Mouse (Mus musculus) kidney, postnatal 25 days (tissue): ENCODE measurements around the gene Ugt1a9.
"Not testable (repeated sequence)": the region's sequence is repeated elsewhere in the genome, so short reads cannot be mapped to it uniquely, and the experiment has no call there.

ENCODE experiments used
- DNase-seq, 2 experiments: peaks; one replicate each; pipeline ENCODE4 v3.0.0; 2021; ENCODE audit warnings: mixed read lengths in 2 of 2

Gene Ugt1a9

DNA sequence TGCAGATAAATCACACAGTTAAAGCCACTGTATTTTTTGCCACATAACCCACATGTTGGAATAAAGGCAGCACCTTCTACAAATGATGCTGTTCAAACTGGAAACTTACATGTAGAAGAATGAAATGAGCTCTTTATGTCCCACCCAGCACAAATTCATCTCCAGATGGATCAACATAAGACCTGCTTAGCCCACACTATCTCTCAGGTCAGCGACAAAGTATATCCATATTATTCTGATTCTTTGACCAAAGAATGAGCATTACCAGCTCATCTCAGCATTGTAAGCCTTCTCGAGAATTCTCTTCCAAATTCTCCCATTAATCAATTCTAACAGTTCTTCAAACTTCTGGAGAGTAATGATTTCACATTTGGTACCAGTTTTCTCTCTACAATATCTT, 151.6 kb downstream of the Ugt1a9 start:
- DNase-seq: no peak

DNA sequence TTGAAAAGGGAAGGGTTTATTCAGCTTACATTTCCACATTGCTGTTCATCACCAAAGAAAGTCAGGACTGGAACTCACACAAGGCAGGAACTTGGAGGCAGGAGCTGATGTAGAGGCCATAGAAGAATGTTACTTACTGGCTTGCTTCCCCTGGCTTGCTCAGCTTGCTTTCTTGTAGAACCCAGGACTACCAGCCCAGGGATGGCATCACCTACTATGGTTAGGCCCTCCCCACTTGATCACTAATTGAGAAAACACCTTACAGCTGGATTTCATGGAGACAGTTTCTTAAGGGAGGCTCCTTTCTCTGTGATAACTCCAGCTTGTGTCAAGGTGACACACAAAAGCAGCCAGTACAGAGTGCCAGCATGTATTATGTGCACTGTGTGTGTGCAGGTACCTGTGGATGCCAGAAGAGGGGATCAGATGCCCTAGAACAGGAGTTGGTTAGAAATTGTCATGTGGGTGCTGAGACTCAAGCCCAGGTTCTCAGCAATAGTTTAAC, 152.5 kb downstream of the Ugt1a9 start:
- peak in 1 of 2 experiments; percentile 37 for DNase-seq

DNA sequence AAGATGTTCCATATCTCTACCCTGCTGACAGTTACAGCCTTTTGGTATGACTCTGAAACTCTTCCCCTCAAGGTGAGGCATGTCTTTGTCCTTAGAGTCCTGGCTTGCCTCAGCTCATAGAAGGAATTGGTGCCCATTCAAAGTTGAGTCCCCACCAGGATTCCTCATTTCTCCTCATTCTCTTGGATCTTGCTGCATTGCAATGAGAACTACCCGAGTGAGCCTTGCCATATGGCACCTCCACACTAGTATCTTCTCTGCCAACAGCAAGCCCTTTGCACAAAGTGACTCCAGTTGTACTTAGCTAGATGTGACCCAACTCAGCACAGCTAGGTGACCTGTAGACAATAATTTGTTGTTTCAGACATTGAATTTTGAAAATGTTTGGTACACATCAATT, 153.0 kb downstream of the Ugt1a9 start:
- peak in 1 of 2 experiments; percentile 45 for DNase-seq

DNA sequence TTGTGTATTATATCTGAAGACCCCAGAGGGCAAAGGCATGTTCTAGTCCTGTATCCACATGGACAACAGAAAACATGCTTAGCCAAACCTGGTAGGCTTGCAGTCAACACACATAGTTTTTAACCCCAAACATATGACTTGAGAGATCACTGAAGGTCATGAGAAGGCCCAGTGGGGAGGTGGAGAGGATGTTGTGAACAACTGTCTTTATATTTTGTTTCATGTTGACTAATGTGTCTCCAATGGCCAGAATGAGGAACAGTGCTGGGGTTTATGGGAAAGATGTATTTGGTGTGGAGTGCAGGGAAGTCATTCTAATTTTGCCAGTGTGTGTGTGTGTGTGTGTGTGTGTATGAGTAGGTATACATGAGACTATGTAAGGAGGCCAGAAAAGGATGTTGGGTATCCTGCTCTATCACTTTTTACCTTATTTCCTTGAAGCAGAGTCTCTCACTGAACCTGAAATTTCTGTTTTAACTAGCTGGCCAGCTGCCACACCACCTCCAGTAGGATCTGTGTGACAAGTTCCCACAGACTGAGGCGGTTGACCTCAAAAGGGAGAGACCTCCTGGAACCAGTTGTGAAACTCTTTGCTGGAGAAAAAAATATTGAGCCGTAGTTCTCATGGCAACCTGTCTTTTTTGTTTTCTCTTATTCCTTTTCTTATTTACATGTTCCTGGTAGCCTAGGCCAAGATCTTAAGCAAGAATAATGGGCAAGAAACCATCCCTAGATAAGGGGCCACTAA, 153.6 kb downstream of the Ugt1a9 start:
- DNase-seq: peak; percentile 52 to 71

DNA sequence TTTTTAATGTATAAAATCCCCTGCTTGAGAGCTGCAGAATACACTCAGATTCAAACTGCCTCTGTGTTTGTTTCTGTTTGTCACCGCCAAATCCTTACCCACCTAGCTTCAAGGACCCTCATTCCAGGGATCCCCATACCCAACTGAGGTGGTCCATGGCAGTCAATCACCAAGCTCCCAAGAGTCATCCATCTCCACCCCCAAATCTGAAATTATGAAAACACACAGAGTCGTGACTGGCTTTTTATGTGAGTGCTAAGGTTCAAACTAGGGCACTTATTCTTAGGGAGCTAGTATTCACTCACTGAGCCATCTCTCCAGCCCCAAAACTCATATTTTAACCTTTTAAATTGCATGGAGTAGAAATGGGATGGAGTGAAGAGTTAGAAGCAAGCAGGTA, 154.7 kb downstream of the Ugt1a9 start:
- not testable (repeated sequence) for DNase-seq

DNA sequence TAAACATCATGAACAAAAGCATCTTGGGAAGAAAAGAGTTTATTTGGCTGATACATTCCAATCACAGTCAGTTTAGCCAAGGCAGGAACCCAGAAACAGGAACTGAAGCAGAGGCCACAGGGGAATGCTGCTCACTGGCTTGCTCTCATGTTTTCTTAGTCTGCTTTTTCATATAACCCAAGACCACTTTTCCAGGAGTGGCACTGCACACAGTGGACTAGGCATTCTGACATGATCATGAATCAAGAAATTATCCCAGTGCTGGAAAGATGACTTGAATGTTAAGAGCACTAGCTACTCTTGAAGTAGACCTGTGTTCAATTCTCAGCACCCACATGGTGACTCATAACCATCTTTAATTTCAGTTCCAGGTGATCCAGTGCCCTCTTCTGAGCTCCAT, 155.1 kb downstream of the Ugt1a9 start:
- peak; percentile 10 to 28 for DNase-seq

DNA sequence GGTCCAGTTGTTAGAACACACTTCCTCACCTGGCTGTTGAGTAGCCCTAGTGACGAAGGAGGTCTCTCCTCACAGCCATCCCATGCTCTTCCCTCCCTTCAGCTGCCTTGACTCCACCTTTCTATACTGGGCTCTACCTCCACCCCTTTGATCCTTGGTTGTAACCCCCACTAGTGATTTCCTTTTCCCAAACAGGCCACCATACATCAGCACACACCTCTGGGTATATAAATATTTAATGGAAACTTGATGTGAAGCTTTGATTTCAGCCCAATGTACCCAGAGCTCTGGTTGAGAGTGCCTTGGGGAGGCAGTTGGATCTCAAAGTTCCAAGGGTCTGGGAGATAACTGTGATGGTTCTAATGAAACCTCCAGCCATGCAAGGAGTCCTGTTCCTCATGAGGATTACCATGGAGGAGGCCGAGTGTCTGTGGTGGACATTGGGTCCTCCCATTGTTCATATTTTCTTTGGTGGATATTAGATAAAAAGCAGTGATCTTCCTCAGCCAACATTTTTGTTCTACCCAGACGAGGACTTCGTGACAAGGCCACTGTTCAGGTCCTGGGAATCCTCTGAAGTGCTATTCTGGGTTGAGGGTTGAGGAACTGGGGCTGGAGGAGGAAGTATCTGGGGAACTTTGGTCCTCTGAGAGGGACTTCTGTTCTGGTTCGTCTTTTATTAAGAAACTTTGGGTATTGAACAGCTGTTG, 156.2 kb downstream of the Ugt1a9 start, which contains the start of gene Mroh2a:
Gene Mroh2a (plus strand): TSS at position 317 of the 710 bp plus-strand sequence.
- peak in 1 of 2 experiments; percentile 39 for DNase-seq

DNA sequence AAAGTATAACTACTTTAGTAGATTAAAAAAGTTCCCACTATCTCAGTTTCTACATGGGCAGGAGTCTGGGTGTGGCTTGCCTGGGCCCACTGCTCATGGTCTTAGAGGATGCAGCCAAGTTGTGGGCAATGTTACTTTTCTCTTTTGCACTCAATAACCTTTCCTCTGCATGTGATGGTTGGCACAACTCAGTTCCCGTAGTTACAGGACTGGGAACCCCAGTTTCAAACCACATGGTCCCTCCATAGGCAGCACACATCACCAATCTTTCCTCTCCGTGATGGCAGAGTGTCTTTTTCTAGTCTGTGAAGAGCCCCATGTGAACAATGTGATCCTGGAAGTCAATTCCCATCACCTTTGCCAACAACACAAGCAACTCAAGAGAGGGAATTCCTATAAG, 156.9 kb downstream of the Ugt1a9 start:
- peak; percentile 2 to 32 for DNase-seq

DNA sequence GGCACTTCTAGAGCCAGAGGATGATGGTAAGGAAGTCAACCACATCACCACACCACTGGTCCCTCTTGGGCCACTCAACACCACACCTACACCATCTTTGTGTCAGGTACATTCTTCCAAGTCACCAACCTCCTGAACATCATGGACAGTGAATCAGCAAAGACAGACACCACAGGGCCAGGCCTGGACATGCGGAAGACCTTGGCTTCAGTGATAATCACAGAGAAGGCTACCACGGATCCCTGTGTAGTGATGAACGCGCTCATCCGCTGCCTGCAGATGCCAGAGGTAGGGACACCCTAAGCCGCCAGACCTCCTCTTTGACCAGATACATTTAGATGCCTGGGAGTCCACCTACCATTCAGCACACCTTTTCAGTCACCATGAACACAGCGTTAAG, 157.5 kb downstream of the Ugt1a9 start:
- peak; percentile 5 to 40 for DNase-seq

DNA sequence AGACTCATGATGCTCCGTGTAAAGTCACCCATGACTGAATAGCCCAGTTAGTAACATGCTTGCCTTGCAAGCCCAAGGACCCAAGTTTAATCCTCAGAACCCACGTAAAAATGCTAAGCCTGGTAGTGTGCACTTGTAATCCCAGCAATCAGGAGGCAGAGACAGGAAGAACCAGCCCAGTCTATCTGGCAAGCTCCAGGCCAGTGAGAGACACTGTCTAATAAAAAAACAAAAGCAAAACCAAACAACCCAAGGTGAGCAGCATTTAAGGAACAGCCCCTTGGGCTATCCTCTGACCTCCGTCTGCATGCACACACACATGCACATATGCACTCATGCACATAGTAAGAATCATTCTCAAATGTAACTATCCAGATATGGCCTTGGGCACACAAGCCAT, 159.0 kb downstream of the Ugt1a9 start:
- peak in 1 of 2 experiments; percentile 40 for DNase-seq

DNA sequence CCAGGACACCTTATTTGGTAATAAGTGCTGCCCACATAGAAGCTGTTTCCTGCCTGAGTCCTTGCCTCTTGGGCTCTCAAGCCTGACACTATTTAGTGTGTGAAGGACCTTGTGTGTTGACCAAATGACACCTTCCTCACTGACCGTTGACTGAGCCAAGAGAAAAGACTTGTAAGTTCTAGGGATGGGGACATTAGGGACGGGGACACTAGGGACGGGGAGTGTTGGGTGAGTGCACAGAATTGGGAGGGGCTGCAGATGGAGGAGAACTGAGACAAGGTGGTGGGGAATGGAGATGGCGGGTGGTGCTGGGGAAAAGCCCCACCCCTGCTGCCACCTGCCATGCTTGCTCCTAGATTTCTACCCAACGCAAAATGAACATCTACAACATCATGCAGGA, 159.4 kb downstream of the Ugt1a9 start:
- peak in 1 of 2 experiments; percentile 59 for DNase-seq

DNA sequence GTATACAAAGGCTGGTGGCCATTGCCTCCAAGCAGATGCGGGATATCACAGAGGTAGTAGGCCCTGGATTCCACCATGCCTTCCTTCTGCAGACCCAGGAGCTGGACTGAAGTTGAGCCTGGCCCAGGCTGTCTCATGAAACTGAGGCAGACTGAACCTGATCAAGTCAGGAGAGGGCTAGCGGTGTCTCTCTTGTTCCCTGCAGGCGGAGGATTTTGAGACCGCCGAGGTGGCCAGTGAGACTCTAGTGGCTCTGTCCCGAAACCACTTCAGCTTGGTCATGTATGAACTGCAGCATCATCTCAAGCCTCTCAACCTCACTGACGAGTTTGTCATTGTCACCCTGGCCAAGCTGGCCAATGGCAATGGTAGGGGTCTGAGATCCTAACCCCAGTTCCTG, 159.8 kb downstream of the Ugt1a9 start:
- DNase-seq: peak in 1 of 2 experiments; percentile 49

DNA sequence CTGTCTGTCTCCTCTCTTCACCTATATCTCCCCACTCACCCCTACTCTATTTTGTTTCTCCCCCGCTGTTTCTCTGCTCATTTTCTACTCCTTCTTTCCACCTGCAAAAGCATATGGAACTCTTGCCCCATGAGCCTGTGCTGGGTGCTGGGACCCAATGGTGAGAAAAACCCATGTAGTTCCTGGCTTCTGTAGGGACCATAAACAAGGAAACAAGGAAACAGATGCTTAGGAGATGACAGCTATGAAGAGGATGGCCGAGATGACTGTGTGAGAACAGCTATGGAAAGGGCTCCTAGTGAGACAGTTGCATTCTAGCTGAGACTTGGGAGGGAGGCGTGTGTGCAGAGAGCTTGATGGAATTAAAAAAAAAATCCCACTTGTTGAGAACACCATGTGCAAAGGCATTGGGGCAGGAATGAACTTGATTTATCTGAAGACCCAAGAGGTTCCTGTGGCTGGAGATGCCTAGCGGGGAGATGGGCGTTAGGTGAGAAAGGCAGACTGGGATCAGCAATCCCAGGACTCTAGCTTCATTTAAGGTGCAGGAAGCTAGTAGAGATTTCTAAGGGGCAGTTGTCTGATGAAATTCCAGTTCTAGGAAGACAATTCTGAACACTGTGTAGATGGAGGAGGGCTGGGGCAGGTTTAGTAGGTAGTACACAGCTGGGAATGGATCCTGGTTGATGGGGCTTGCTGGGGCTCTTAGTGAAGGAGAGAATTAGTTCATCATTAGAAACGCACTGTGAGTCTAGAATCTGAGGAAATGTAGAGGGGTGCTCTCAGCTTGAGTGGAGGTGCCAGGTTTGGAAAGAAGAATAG, 160.6 kb downstream of the Ugt1a9 start:
- peak in 1 of 2 experiments; percentile 36 for DNase-seq

DNA sequence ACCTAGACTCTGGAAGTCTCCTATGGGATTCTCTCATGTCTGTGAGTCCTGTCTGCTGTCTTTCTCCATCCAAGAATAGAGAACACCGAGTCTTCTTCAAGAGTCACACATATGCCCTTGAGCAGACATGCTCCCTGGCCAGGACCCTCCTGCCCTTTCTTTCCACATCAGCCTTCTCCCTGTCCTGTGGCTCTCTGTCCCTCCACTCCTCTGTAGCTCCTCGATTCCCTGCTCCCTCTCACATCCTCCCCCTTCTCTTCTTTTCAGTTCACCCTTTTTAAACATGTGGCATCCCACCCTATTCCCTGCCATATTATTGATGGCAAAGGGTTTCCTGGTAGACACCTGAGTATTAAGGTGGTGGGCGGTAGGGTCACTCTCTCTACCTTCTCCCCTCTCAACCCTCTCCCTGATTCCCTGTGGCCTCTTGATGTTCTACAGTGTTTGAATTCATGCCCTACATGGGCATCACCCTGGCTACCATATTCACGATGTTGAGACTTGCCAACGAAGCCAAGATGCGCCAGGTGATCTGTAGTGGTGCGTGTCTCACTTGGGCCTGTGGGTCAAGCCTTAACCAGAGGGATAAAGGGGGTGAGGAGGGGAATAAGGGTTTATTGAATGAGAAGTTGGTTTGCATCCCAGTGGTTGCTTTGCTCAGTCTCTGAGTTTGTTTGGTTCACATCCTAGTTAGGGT, 161.4 kb downstream of the Ugt1a9 start:
- DNase-seq: peak in 1 of 2 experiments; percentile 53

DNA sequence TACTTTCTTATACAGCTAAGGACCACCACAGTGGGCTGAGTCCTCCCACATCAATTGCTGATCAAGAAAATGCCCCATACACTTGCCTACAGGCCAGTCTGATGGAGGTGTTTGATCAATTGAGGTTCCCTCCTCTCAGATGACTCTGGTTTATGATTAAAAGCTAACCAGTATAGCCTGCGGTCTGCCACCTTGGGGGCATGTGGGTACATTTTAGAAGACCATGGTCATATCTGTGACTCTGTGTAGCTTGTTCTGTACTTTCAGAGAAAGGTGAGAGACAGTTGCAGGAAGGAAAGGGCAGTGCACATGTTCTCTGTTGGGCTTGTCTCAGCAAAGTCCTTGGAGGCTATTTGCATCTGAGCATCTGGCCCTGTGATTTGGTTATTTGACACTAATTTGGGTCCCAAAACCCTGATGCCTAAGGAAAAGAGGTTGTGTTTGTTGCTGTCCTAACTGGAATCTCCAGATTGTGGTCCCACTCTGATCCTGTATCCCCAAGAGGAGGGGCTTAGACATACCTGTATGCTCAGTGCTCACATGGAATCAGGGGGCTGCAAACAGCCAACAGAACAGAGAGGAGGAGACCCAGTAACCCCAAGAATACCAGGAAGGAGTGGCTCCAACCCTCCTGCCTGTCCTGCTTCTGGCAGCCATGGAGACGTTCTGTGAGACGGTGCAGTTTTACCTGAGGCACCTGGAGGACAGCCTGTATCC, 162.2 kb downstream of the Ugt1a9 start:
- peak in 1 of 2 experiments; percentile 34 for DNase-seq

DNA sequence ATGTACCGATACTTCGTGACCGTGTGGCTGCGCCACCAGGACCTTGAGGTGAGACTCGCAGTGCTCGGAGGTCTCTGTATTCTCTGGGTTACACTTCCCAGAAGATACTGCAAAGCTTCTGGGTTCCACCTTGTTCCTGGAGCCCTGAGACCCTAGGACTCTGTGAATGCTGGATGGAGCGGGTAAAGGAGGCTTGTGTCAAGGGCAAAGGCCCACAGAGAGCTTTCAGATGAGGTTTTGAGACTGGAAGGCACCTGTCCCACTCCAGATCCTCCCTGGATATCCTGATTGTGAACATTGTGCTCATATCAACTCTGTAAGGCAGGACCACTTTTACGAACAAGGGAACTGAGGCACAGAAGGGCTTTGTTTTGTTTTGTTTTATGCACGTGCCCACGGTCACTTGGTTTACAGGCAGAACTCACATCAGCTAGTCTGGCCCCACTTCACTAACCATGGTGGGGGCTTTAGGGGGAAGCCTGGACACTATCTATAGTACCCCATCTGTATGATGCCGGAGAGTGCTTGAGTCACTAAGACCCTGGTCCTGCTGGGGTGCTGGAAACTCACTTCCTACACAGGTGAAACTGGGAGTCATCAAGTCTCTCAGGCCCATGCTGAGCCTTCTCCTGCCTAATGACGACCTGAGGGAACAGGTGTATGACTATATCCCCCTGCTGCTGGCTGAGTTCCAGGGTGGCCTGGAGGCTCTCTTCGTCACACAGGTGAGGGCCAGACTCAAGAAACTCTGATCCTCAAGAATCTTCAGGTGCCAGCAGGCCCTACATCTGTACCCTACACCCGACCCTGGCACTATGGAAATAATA, 163.0 kb downstream of the Ugt1a9 start:
- peak in 1 of 2 experiments; percentile 65 for DNase-seq

DNA sequence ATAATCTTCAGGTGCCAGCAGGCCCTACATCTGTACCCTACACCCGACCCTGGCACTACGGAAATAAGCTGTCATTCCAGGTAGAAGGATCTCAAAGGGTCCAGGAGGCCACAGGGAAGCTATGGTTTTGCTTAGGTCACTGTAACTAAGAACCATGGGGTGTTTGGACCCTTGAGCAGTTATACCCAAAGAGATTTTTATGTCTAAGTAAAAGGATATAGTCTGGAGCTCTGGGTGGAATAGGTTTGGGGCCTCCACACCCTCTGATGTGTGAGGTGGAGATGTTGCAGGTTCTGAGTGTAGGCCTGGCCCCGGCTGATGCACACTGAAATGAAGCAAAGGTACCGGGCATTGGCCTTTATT, 163.6 kb downstream of the Ugt1a9 start:
- DNase-seq: peak in 1 of 2 experiments; percentile 31

DNA sequence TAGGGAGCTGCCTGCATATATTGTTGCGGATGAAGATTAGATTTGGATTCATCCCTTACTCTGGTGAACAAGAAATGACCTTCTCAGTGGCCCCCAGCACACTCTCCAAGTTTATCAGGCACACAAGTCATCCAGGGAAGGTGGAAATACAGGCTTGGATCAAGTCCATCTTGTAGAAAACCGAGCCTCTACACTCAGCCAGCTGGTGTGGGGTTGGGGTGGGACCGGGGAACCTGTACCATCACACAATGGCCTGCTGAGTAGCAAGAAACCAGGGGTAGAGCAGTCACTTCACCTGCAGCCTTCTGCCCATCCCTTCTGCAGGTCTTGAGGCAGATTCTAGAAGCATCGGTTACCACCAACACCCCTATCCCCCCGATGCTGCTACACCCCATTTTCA, 164.0 kb downstream of the Ugt1a9 start:
- DNase-seq: no peak

DNA sequence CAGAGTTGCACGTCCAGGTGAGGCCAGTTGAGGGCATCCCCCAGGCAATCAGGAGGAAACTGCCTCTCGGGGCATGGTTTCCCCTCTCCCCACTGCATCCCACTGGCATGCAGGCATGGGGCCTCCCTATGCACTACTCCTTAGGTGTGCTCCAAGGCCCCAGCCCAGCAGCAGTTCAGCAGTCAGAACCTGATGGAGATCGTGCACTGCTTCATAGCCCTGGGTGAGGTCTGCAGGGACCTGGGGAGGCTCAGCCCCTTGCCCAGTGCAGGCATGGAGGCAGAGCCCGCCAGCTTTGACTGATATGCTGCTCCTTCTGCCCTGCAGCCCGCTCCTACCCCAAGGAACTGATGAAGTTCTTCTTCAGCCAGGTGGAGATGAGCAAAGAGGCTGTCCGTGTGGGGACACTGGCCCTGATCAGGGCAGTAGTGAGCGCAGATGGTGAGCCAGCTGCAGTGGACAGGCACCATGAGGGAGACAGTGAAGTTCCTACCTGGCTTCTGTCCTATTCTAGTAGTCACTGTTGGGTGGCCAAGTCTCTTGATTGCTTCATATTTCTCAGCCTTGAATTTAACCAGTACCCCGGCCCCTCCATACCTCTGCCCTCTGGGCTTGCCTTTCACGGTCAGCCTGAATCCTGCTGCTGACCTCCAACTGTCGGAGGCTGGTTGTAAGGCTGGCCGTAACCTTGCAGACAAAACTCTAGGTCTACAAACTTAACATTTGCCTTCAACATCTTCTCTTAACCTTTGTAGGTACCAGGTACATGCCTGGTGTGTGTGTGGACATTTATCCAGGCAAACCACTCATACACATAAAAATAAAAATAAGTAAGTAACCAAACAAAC, 164.7 kb downstream of the Ugt1a9 start:
- peak in 1 of 2 experiments; percentile 54 for DNase-seq
